Mouse (Mus musculus) bone marrow, adult 2 months (tissue): ENCODE measurements around the gene Sp2.

ENCODE experiments used
- CTCF ChIP-seq: fragments of 200-500 bp; IDR thresholded peaks from 2 replicates; pipeline ENCODE4 v1.5.1; 2011; ENCODE audit warnings: low read length, control low read depth; ENCODE audit not compliant: control insufficient read depth, insufficient read depth
- POLR2A ChIP-seq: fragments of 200-500 bp; IDR thresholded peaks from 2 replicates; pipeline ENCODE4 v1.6.1; 2011; ENCODE audit warnings: low read depth, mild to moderate bottlenecking, control low read depth, low read length, borderline replicate concordance; ENCODE audit not compliant: control insufficient read depth

DNA sequence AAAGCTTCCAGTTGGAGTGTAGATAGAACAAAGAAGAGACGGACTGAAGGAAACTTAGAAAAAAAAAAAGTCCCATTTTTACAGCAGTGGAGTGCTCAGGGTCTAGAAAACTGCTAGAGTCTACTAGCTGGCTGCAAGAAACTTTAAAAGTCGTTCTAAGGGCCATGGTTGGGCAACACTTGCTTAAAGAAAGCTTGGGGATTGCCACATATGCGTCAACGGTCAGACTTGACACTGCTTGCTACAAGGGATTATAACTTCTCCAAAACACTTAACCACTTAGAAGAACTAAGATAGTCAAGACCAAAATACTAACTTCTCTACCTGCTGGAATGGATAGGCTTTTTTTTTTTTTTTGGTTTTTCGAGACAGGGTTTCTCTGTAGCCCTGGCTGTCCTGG is 7.9 kb downstream of the Sp2 start:
- TF ChIP-seq CTCF (no peak), POLR2A (no peak)
